Mouse (Mus musculus) heart, embryonic 15.5 days (tissue): ENCODE data around the gene Gm28102. TPM values are rescaled to one million over a fixed set of nuclear protein-coding genes. Genes with fewer than 3 reads are reported as not detected.
"Not testable (repeated sequence)": the region's sequence is repeated elsewhere in the genome, so short reads cannot be mapped to it uniquely, and the experiment has no call there.

Source experiments
- ATAC-seq: fragments of 200-750 bp; cut with Nextera tagmentation; replicated peaks from 2 replicates; pipeline ENCODE4 v1.8.0; 2017; ENCODE audit warnings: low read depth, moderate TSS enrichment; ENCODE audit not compliant: insufficient number of reproducible peaks, insufficient read depth, low FRiP score
- H3K27ac ChIP-seq: fragments of 300-500 bp; sonication (generic); 2 replicates; pipeline ENCODE4 v1.5.1; 2015; ENCODE audit warnings: mild to moderate bottlenecking, inconsistent platforms
- H3K27me3 ChIP-seq: fragments of 300-500 bp; sonication (generic); 2 replicates; pipeline ENCODE4 v1.6.1; 2015; ENCODE audit warnings: inconsistent platforms
- H3K36me3 ChIP-seq: fragments of 300-500 bp; sonication (generic); 2 replicates; pipeline ENCODE4 v1.6.1; 2015; ENCODE audit warnings: mild to moderate bottlenecking, inconsistent platforms
- H3K4me1 ChIP-seq: fragments of 300-500 bp; sonication (generic); replicated peaks from 2 replicates; pipeline ENCODE4 v1.6.1; 2015; ENCODE audit warnings: inconsistent platforms
- H3K4me2 ChIP-seq: fragments of 300-500 bp; sonication (generic); 2 replicates; pipeline ENCODE4 v1.6.1; 2015; ENCODE audit warnings: inconsistent platforms, mild to moderate bottlenecking, moderate library complexity
- H3K4me3 ChIP-seq: fragments of 300-500 bp; sonication (generic); 2 replicates; pipeline ENCODE4 v1.5.1; 2015; ENCODE audit warnings: mild to moderate bottlenecking, inconsistent platforms
- H3K9ac ChIP-seq: fragments of 300-500 bp; sonication (generic); 2 replicates; pipeline ENCODE4 v1.6.1; 2015; ENCODE audit warnings: mild to moderate bottlenecking, inconsistent platforms
- H3K9me3 ChIP-seq: fragments of 300-500 bp; sonication (generic); replicated peaks from 2 replicates; pipeline ENCODE4 v1.6.1; 2016; ENCODE audit warnings: inconsistent platforms
- WGBS: fragments of 180-500 bp; shearing (Covaris S2); methylation state at CpG from one replicate; pipeline ENCODE4 v1.1.7; 2015; ENCODE audit warnings: mixed read lengths; 5-methylcytosine and 5-hydroxymethylcytosine counted together
- polyA plus RNA-seq: library from polyadenylated mRNA; unstranded; fragments of >200 nt; fragmentation: Nextera tagmentation; extraction: Ambion mirVana; gene quantifications from 2 replicates; pipeline ENCODE4 v1.2.1, GENCODE M21; 2015

Gene Gm28102
- not detected in 2 replicates for polyA plus RNA-seq

DNA sequence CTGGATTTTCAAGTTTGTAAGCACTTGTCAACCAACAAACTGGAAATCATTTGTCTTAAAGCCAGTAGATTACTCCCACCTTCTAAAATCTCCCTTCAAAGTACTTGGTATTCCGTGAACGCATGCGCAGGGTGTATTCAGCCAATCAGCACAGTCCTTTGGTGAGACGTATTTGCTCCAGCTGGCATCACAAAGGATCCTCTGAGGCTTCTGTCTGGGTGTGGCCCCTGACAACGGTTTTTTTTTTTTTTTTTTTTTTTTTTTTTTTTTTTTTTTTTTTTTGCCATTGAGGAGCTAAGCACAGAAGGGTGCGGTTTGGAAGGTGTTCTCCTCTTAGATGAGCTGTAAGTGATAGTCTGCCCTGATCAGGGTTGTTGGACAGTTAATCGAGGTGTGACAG lies at the start of gene Gm28102:
Gene Gm28102 (plus strand): TSS at position 301 of the 400 bp plus-strand sequence.
- H3K9ac ChIP-seq, H3K27me3 ChIP-seq, H3K4me3 ChIP-seq, H3K27ac ChIP-seq, ATAC-seq, H3K36me3 ChIP-seq, H3K4me1 ChIP-seq, H3K4me2 ChIP-seq, H3K9me3 ChIP-seq: not testable (repeated sequence)
- 75% methylated on average over 2 of the region's 7 CpGs for WGBS
